Mouse (Mus musculus) heart, embryonic 11.5 days (tissue): Measurements from ENCODE around the gene C130050O18Rik. TPM values are rescaled to one million over a fixed set of nuclear protein-coding genes. Genes with fewer than 3 reads are reported as not detected.

Experiments
- ATAC-seq: fragments of 200-750 bp; cut with Nextera tagmentation; replicated peaks from 2 replicates; pipeline ENCODE4 v1.8.0; 2017; ENCODE audit warnings: moderate library complexity; ENCODE audit not compliant: insufficient number of reproducible peaks, low FRiP score, low TSS enrichment
- H3K27ac ChIP-seq: fragments of 300-500 bp; sonication (generic); 2 replicates; pipeline ENCODE4 v1.5.1; 2014; ENCODE audit warnings: mild to moderate bottlenecking, low read depth, low read length
- H3K27me3 ChIP-seq: fragments of 300-500 bp; sonication (generic); 2 replicates; pipeline ENCODE4 v1.6.1; 2014; ENCODE audit warnings: mild to moderate bottlenecking, low read length, mixed read lengths; ENCODE audit not compliant: control insufficient read depth, insufficient read depth
- H3K36me3 ChIP-seq: fragments of 300-500 bp; sonication (generic); 2 replicates; pipeline ENCODE4 v1.6.1; 2014; ENCODE audit warnings: mild to moderate bottlenecking, low read length, moderate library complexity, mixed read lengths; ENCODE audit not compliant: control insufficient read depth, insufficient read depth
- H3K4me1 ChIP-seq: fragments of 300-500 bp; sonication (generic); 2 replicates; pipeline ENCODE4 v1.6.1; 2014; ENCODE audit warnings: low read length; ENCODE audit not compliant: control insufficient read depth, insufficient read depth
- H3K4me2 ChIP-seq: fragments of 300-500 bp; sonication (generic); 2 replicates; pipeline ENCODE4 v1.6.1; 2014; ENCODE audit warnings: mild to moderate bottlenecking, moderate library complexity
- H3K4me3 ChIP-seq: fragments of 300-500 bp; sonication (generic); 2 replicates; pipeline ENCODE4 v1.5.1; 2014; ENCODE audit warnings: low read depth, low read length
- H3K9ac ChIP-seq: fragments of 300-500 bp; sonication (generic); 2 replicates; pipeline ENCODE4 v1.6.1; 2014; ENCODE audit warnings: mild to moderate bottlenecking, low read depth, low read length, moderate library complexity
- H3K9me3 ChIP-seq: fragments of 300-500 bp; sonication (generic); replicated peaks from 2 replicates; pipeline ENCODE4 v1.6.1; 2016; ENCODE audit warnings: low read length; ENCODE audit not compliant: control insufficient read depth
- WGBS: fragments of 180-500 bp; shearing (Covaris S2); extraction: QIAGEN DNeasy Blood & Tissue Kit; methylation state at CpG from one replicate; pipeline ENCODE4 v1.1.7; 2014; ENCODE audit not compliant: insufficient replicate concordance; 5-methylcytosine and 5-hydroxymethylcytosine counted together
- polyA plus RNA-seq: library from polyadenylated mRNA; unstranded; fragments of >200 nt; fragmentation: Nextera tagmentation; extraction: Ambion mirVana; gene quantifications from 2 replicates; pipeline ENCODE4 v1.2.1, GENCODE M21; 2014

C130050O18Rik gene
- polyA plus RNA-seq, 1 experiment from 2014 or later, result 0.17 TPM

DNA sequence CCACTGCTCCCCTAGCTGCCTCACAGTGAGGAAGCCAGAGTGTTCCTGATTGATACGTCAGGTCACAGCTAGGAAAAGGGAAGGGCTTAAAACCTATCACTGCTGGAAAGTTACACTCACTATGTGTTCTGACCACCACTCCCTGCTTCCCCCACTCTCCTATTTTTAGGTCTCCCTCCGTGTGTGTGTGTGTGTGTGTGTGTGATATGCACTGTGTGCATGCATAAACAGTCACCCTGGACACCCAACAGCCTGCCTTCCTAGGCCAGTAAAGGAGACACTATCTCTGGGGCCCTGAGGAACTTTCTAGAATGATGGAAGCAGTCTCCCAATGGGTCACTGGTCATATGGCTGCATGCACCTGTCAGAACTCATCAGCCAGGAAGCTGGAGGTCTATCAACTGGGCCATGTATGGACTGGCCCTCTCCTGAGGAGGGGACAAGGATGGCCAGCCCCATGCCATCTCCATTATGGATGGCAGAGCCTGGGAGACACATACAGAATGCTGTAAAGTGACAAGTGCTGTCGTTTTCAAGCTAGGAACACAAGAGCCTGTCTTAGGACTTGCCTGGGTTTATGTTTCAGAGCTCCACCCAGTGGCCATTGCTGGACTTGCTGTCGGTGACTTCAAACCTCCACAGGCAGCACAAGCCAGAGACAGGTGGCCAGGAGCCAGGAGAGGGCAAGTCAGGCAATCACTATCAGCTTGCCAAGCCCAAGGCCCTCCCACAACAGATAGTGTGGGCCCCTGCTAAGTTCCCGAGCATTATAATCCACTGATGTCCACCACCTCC lies 6.9 kb upstream of the C130050O18Rik start:
- no peak overlapping the region for H3K27ac ChIP-seq
- peak; percentile 39; the same call in 1 of the 2 replicates for ATAC-seq
- H3K27me3 ChIP-seq, result no peaks in the 10 kb centered on the region
- H3K9me3 ChIP-seq, result no peaks in the 10 kb centered on the region
- H3K9ac ChIP-seq, result no peak overlapping the region
- H3K4me1 ChIP-seq, result peaks cover 15% of the 10 kb centered on the region
- H3K36me3 ChIP-seq, result no peaks in the 10 kb centered on the region
- no peak overlapping the region for H3K4me2 ChIP-seq
- H3K4me3 ChIP-seq, result no peak overlapping the region
- WGBS, result 20% methylated on average over 5 of the region's 5 CpGs

DNA sequence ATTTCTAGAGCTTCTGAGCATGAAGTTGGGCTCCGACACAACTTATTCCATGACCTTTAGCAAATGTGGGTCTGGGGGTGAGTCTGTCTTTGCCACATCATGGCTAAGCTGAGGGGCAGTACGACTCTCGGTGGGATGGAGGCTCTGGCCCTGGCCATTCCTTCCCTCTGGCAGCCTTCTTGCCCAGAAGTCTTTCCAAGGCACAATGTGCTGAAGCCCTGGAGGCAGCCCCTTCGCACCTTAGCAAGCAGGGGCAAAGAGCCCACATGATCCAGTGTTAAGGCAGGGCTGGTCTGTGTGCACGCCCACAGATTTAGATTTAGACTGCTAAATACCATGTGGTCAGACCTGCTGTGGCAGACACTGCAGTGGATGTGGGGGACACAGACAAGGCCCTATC lies 6.3 kb upstream of the C130050O18Rik start:
- no peak overlapping the region for H3K9ac ChIP-seq
- ATAC-seq, result no peak
- H3K27me3 ChIP-seq, result no peaks in the 10 kb centered on the region
- no peak overlapping the region for H3K27ac ChIP-seq
- no peak overlapping the region for H3K4me2 ChIP-seq
- WGBS, result 72% methylated on average over 5 of the region's 5 CpGs
- H3K36me3 ChIP-seq, result no peaks in the 10 kb centered on the region
- H3K9me3 ChIP-seq, result no peaks in the 10 kb centered on the region
- H3K4me3 ChIP-seq, result no peak overlapping the region
- H3K4me1 ChIP-seq, result peaks cover 15% of the 10 kb centered on the region

DNA sequence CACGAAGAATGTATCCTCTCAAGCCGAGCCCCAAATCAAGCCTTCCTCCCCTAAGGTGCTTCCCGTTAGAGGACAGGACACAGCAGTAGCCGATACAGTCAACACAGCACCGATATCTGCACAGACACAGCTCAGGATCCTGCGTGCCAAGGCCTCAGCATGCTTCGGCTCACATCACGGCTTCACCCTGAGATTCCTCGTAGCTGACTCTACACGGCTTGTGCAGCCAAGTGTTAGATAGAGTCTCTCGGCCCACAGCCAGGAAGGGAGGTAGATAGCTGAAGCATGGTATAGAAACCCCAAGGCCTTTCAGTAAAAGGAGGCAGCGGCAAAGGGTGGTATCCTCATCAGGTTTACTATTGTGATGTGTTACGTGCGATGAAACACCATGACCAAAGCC lies 5.1 kb upstream of the C130050O18Rik start:
- H3K9me3 ChIP-seq, result no peaks in the 10 kb centered on the region
- H3K4me1 ChIP-seq, result peaks cover 20% of the 10 kb centered on the region
- H3K27me3 ChIP-seq, result no peaks in the 10 kb centered on the region
- no peak overlapping the region for H3K4me3 ChIP-seq
- no peaks in the 10 kb centered on the region for H3K36me3 ChIP-seq
- 79% methylated on average over 14 of the region's 14 CpGs for WGBS
- H3K9ac ChIP-seq, result no peak overlapping the region
- no peak overlapping the region for H3K27ac ChIP-seq
- H3K4me2 ChIP-seq, result no peak overlapping the region
- no peak for ATAC-seq

DNA sequence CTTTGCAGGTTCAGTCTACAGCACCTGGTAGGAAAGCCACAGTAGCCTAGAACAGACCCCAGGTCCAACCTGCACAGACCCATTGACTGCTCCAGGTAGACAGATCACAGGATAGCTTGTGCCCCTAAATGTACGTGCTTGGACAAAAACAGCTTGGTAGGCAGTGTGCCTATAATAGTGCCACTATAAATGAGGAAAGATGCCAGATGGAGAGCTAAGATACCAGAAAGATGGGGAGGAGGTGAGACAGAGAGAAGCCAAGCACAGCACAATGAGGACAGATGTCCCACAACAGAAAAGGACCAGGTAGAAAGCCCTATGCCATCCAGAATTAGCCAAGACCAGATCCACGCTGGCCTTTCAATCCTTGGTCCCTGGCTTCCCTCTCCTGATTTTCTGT lies 3.0 kb upstream of the C130050O18Rik start:
- no peaks in the 10 kb centered on the region for H3K36me3 ChIP-seq
- H3K27ac ChIP-seq, result no peak overlapping the region
- no peaks in the 10 kb centered on the region for H3K9me3 ChIP-seq
- H3K27me3 ChIP-seq, result no peaks in the 10 kb centered on the region
- ATAC-seq, result no peak
- H3K4me1 ChIP-seq, result peaks cover 27% of the 10 kb centered on the region
- H3K4me2 ChIP-seq, result no peak overlapping the region
- 88% methylated on average over 2 of the region's 2 CpGs for WGBS
- H3K4me3 ChIP-seq, result no peak overlapping the region
- H3K9ac ChIP-seq, result no peak overlapping the region

DNA sequence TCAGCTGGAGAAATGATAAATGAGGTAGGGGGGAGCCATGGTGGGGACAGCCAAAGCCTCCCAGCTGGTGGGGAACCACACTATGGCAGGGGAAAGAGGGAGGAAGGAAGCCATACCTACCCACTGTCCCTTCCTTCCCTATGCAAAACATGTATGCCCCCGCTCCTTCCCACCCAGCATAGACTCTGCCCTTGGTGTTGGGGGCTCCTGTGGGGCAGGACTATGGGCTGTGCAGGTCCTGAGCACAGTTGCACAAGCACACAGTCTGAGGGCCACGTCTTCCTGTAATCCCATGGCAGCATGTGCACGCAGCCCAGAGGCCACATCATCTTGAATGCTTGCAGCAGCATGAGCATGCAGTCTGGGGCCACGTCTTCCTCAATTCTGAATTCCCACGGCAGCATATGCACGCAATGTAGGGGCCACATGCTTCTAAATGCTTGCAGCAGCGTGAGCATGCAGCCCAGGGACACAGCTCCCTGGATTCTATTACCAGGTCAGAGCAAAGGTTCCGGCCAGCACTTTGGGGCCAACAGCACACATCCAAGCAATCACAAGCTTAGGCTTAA lies 1.3 kb upstream of the C130050O18Rik start:
- Histone ChIP-seq H3K27ac (no peak overlapping the region), H3K4me3 (no peak overlapping the region), H3K4me1 (peaks cover 14% of the 10 kb centered on the region), H3K9me3 (no peaks in the 10 kb centered on the region), H3K9ac (no peak overlapping the region), H3K36me3 (no peaks in the 10 kb centered on the region), H3K4me2 (no peak overlapping the region), H3K27me3 (no peaks in the 10 kb centered on the region)
- ATAC-seq, result no peak
- WGBS, result 85% methylated on average over 8 of the region's 8 CpGs

DNA sequence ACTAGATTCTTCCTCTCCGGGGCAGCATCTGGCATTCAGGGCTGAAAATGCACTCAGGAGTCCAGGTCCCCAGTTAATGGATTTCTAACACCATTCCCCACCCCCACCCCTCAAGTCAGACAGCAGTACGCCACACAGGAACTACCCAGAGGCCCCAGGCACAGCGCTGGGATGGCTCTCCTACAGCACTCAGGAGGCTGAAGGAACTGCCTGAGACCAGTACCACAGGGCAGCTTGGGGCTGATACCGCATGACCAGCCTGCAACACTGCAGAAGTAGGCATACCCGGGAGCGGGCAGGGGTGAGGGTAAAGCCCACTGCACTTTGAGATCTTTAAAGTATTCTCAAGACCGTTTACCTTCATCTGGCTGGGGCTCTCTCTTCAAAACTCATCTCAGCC lies 398 bp downstream of the C130050O18Rik start:
- Histone ChIP-seq H3K4me3 (no peak overlapping the region), H3K9ac (no peak overlapping the region), H3K4me2 (no peak overlapping the region), H3K4me1 (peaks cover 28% of the 10 kb centered on the region), H3K9me3 (no peaks in the 10 kb centered on the region), H3K36me3 (no peaks in the 10 kb centered on the region), H3K27ac (no peak overlapping the region), H3K27me3 (peaks cover 4% of the 10 kb centered on the region)
- ATAC-seq, result no peak
- 70% methylated on average over 7 of the region's 7 CpGs for WGBS

DNA sequence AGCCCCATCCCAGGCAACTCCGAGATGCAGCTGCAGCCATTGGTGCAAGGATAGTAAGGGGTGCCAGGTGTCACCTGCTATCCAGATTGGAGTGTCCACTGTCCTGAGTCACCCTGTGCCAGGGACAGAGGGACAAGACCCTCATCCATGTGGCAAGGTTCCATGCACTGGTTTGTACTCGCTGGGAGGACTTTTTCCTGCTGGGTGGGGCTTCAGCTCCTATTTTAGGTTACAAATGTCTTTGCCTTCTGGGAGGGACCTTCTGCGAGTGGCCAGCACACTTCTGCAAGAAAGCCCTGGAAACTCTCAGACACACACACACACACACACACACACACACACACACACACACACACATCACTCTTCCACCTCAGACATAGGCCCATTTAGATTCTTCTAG lies 873 bp downstream of the C130050O18Rik start:
- Histone ChIP-seq H3K4me2 (no peak overlapping the region), H3K27ac (no peak overlapping the region), H3K9ac (no peak overlapping the region), H3K9me3 (no peaks in the 10 kb centered on the region), H3K4me3 (no peak overlapping the region), H3K4me1 (peaks cover 29% of the 10 kb centered on the region), H3K36me3 (no peaks in the 10 kb centered on the region), H3K27me3 (peaks cover 6% of the 10 kb centered on the region)
- 68% methylated on average over 3 of the region's 3 CpGs for WGBS
- ATAC-seq, result no peak

DNA sequence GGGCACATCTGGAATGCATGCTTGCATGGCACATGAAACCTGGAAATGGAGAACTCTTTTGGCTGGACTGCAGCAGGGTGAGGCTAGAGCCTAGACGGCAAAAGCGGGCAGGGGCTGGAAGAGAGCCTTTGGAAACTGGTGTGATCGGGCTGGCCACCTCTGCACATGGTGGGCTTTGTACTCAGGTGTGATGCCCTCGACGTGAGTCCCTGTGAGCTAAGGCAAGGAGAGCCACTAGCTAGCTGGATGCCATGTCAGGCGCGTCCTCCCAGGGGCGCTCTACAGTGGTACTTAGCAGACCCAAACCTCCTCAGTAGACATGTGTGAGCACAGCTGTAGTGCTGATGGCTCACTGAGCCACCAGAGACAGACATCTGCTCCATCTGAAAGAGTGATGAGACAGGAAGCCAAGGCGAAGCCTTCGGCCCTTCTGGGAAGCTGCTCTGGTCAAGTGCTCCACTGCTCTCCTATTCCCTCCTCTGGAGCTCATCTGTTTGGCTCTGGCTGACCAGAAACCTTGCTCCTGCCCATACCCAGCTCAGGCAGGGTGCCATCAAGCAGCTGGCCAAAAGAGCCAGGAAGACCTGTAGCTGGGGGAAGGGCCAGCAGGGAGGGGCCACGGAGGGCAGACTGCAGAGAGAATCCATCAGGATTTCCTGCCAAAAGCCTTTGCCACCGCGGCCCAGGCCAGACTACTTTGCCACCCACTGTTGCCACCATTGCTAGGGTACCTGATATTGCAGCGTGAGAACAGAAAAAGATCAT lies 2.2 kb downstream of the C130050O18Rik start:
- Histone ChIP-seq H3K9me3 (no peaks in the 10 kb centered on the region), H3K36me3 (no peaks in the 10 kb centered on the region), H3K9ac (no peak overlapping the region), H3K4me3 (no peak overlapping the region), H3K4me1 (peaks cover 29% of the 10 kb centered on the region), H3K27ac (no peak overlapping the region), H3K4me2 (no peak overlapping the region; the same call in 1 of the 2 replicates), H3K27me3 (peaks cover 15% of the 10 kb centered on the region)
- WGBS, result 84% methylated on average over 14 of the region's 14 CpGs
- no peak for ATAC-seq
